Mouse (Mus musculus): ENCODE results near the gene Ubl5.

DNA sequence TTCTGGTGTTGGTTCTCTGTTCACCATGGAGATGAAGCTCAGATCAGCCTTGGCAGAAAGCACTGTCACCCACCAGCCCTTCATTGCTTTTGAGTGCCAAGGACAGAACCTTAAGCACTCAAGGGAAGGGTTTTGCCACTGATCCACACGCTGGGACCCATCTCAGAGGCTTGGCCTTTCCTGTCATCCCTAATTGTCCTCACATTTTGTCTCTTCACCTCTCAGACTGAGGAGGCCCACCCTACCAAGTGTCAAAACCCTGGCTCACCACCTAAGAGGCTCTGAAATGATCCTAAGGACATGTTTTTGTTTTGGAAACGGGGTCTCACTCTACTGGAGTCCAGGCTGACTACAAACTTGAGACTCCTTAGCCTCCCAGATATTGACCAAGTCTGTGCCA, 5.9 kb upstream of the Ubl5 start:
- TF ChIP-seq GATA1 (IDR thresholded peaks at IDR 0.05; ENCODE audit: low read length) (no peak), TAL1 (IDR thresholded peaks at IDR 0.05; ENCODE audit: low read length) (no peak)
